In genomic region chr19:46135789-46136638, GRCm38 (mm10) we compare ENCODE assay signal across 7 mouse cellular contexts. TPM values are rescaled to one million over a fixed set of nuclear protein-coding genes. Genes with fewer than 3 reads are reported as not detected.
DNase-seq lines count a peak whose midpoint lies in the region; ATAC-seq and TF ChIP-seq lines count a peak whose summit lies in the region.

No protein-coding gene starts in this region.

- no peak overlapping the region for H3K27ac ChIP-seq in forebrain, postnatal 0 days (ENCODE audit: low read depth, low read length)
- no peak overlapping the region for H3K27ac ChIP-seq in hindbrain, embryonic 13.5 days
- no peak overlapping the region for H3K27ac ChIP-seq in limb, embryonic 13.5 days
- no peak overlapping the region; the same call in 1 of the 2 replicates for H3K27ac ChIP-seq in midbrain, embryonic 13.5 days

- peak; percentile 47 for TF ChIP-seq CTCF in forebrain, postnatal 0 days (IDR thresholded peaks at IDR 0.05; ENCODE audit: low read depth)

- H3K36me3 ChIP-seq in forebrain, postnatal 0 days (ENCODE audit: insufficient read depth): no peaks in the 10 kb centered on the region
- H3K36me3 ChIP-seq in hindbrain, embryonic 13.5 days: no peaks in the 10 kb centered on the region
- H3K36me3 ChIP-seq in limb, embryonic 13.5 days: no peaks in the 10 kb centered on the region
- H3K36me3 ChIP-seq in midbrain, embryonic 13.5 days: no peaks in the 10 kb centered on the region

- H3K4me1 ChIP-seq in forebrain, postnatal 0 days (ENCODE audit: insufficient read depth): no peaks in the 10 kb centered on the region
- H3K4me1 ChIP-seq in hindbrain, embryonic 13.5 days (replicated peaks): peaks cover 34% of the 10 kb centered on the region
- H3K4me1 ChIP-seq in limb, embryonic 13.5 days: peaks cover 32% of the 10 kb centered on the region
- peaks cover 33% of the 10 kb centered on the region for H3K4me1 ChIP-seq in midbrain, embryonic 13.5 days (replicated peaks)

- WGBS in forebrain, postnatal 0 days: under 1% methylated on average over 78 of the region's 79 CpGs
- WGBS in hindbrain, embryonic 13.5 days: 1% methylated on average over 74 of the region's 79 CpGs
- WGBS in limb, embryonic 13.5 days: under 1% methylated on average over 79 of the region's 79 CpGs
- WGBS in midbrain, embryonic 13.5 days: under 1% methylated on average over 78 of the region's 79 CpGs

- H3K4me3 ChIP-seq in forebrain, postnatal 0 days (ENCODE audit: low read depth, low read length): peak overlapping the region; percentile 51
- H3K4me3 ChIP-seq in hindbrain, embryonic 13.5 days: peak overlapping the region; percentile 60
- H3K4me3 ChIP-seq in limb, embryonic 13.5 days: peak overlapping the region; percentile 61
- H3K4me3 ChIP-seq in midbrain, embryonic 13.5 days (replicated peaks): peak overlapping the region; percentile 56

- H3K27me3 ChIP-seq in forebrain, postnatal 0 days (ENCODE audit: insufficient read depth, low read length): peaks cover 54% of the 10 kb centered on the region
- H3K27me3 ChIP-seq in hindbrain, embryonic 13.5 days: peaks cover 93% of the 10 kb centered on the region
- H3K27me3 ChIP-seq in limb, embryonic 13.5 days: peaks cover 97% of the 10 kb centered on the region
- peaks cover 94% of the 10 kb centered on the region for H3K27me3 ChIP-seq in midbrain, embryonic 13.5 days

- peak; percentile 75 for DNase-seq in Muller cell, postnatal 12 days (ENCODE audit: inconsistent ontology term)
- peak; percentile 41 for DNase-seq in cerebellum, adult 11-12 months
- peak; percentile 60 for DNase-seq in forebrain, postnatal 0 days
- DNase-seq in spleen, postnatal 36 days (ENCODE audit: low spot score in 2 of 2): peak; percentile 69 to 73

- peak overlapping the region; percentile 54 for H3K9ac ChIP-seq in forebrain, postnatal 0 days
- peak overlapping the region; percentile 77 for H3K9ac ChIP-seq in hindbrain, embryonic 13.5 days
- H3K9ac ChIP-seq in limb, embryonic 13.5 days: peak overlapping the region; percentile 63
- H3K9ac ChIP-seq in midbrain, embryonic 13.5 days (replicated peaks): peak overlapping the region; percentile 69

- peak overlapping the region; percentile 100 for H3K4me2 ChIP-seq in forebrain, postnatal 0 days (ENCODE audit: low read depth)
- H3K4me2 ChIP-seq in hindbrain, embryonic 13.5 days: peak overlapping the region; percentile 99
- peak overlapping the region; percentile 100 for H3K4me2 ChIP-seq in limb, embryonic 13.5 days (replicated peaks)
- H3K4me2 ChIP-seq in midbrain, embryonic 13.5 days (replicated peaks): peak overlapping the region; percentile 94

- H3K9me3 ChIP-seq in forebrain, postnatal 0 days (ENCODE audit: low read length): no peaks in the 10 kb centered on the region
- no peaks in the 10 kb centered on the region for H3K9me3 ChIP-seq in hindbrain, embryonic 13.5 days
- no peaks in the 10 kb centered on the region for H3K9me3 ChIP-seq in limb, embryonic 13.5 days
- no peaks in the 10 kb centered on the region for H3K9me3 ChIP-seq in midbrain, embryonic 13.5 days

- ATAC-seq in forebrain, postnatal 0 days: peak; percentile 32
- peak; percentile 60 for ATAC-seq in hindbrain, embryonic 13.5 days (ENCODE audit: low FRiP score)
- ATAC-seq in limb, embryonic 13.5 days (ENCODE audit: low FRiP score, low read depth): peak; percentile 55
- peak; percentile 59 for ATAC-seq in midbrain, embryonic 13.5 days

RNA-seq across cellular contexts. Expression of gene Elovl3, which starts 4.3 kb away (rescaled TPM):
- total RNA-seq in forebrain, postnatal 0 days (2014; rRNA removed): not detected in 2 replicates
- polyA plus RNA-seq in forebrain, postnatal 0 days (2015; fragmentation: Nextera tagmentation; extraction: Ambion mirVana): 0.11 TPM in 1 of 2 replicates, not detected in the other
- not detected in 2 replicates for polyA plus RNA-seq in hindbrain, embryonic 13.5 days (2015; fragmentation: Nextera tagmentation; extraction: Ambion mirVana)
- 0.52 and 0.59 TPM in 2 replicates for polyA plus RNA-seq in limb, embryonic 13.5 days (2015; fragmentation: Nextera tagmentation; extraction: Ambion mirVana)
- polyA plus RNA-seq in midbrain, embryonic 13.5 days (2015; fragmentation: Nextera tagmentation; extraction: Ambion mirVana): 1.1 TPM in 1 of 2 replicates, not detected in the other

RNA-seq across cellular contexts. Expression of gene Pitx3, which starts 12.1 kb away (rescaled TPM):
- 0.31 TPM in 1 of 2 replicates, not detected in the other for total RNA-seq in forebrain, postnatal 0 days (2014; rRNA removed)
- 0.41 TPM in 1 of 2 replicates, not detected in the other for polyA plus RNA-seq in forebrain, postnatal 0 days (2015; fragmentation: Nextera tagmentation; extraction: Ambion mirVana)
- 0.23 and 0.31 TPM in 2 replicates for polyA plus RNA-seq in hindbrain, embryonic 13.5 days (2015; fragmentation: Nextera tagmentation; extraction: Ambion mirVana)
- polyA plus RNA-seq in limb, embryonic 13.5 days (2015; fragmentation: Nextera tagmentation; extraction: Ambion mirVana): 6.8 and 9.1 TPM in 2 replicates
- 1.6 and 9.9 TPM in 2 replicates for polyA plus RNA-seq in midbrain, embryonic 13.5 days (2015; fragmentation: Nextera tagmentation; extraction: Ambion mirVana)

RNA-seq across cellular contexts. Expression of gene Gbf1, which starts 16.3 kb away (rescaled TPM):
- total RNA-seq in forebrain, postnatal 0 days (2014; rRNA removed): 44.9 and 54.4 TPM in 2 replicates
- polyA plus RNA-seq in forebrain, postnatal 0 days (2015; fragmentation: Nextera tagmentation; extraction: Ambion mirVana): 29.7 and 41.9 TPM in 2 replicates
- polyA plus RNA-seq in hindbrain, embryonic 13.5 days (2015; fragmentation: Nextera tagmentation; extraction: Ambion mirVana): 71.6 and 80.4 TPM in 2 replicates
- 62.6 and 73.6 TPM in 2 replicates for polyA plus RNA-seq in limb, embryonic 13.5 days (2015; fragmentation: Nextera tagmentation; extraction: Ambion mirVana)
- 68.2 and 70.5 TPM in 2 replicates for polyA plus RNA-seq in midbrain, embryonic 13.5 days (2015; fragmentation: Nextera tagmentation; extraction: Ambion mirVana)
